ENCODE assay signal across 9 mouse cellular contexts in the genomic region with DNA sequence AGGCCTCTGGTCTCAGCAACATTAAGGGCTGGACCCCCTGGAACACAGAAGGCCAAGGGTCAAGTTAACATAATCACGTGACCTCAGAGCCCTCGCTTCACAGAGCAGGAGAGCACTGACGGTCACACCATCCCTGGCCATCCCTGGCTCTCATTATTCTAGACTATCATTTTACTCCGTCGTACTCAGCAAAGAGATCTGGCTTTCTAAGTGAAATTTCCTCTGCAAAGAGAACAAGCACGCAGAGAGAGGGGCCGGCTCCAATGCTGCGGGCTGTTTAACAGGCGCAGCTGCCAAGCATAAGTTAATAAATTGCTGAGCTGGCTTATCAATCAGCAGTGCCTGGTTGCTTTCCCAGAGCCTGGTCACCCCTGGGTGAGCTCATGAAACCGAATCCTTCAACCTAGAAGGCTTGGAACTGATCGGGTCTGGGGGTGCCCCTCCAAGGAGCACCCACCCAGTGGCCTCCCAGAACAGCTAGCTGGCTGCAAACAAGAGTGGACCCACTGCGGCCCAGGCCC. TPM values are rescaled to one million over a fixed set of nuclear protein-coding genes. Genes with fewer than 3 reads are reported as not detected.
DNase-seq lines count a peak whose midpoint lies in the region; ATAC-seq and TF ChIP-seq lines count a peak whose summit lies in the region.
"Had no signal": no experiment of that assay in that cellular context is flagged by ENCODE, and none has a peak within 500 bp of the region (broad histone marks: within the 10 kb centered on the region; RNA-seq: fewer than 3 reads in every experiment).

No protein-coding gene starts in this region.

- dilution Hi-C loops in CH12.LX (cut with MboI; ENCODE audit: extremely low pct_ligation_motif_present, extremely low pct_unique_long_range_greater_than_20kb, low sequenced_read_pairs): no loop called here

- intact Hi-C loops in gastrocnemius, postnatal 14 days (cut with DNase I; ENCODE audit: low total_unique reads): loop anchor here (5.0 kb wide), 1 partner anchor 175 kb away; no protein-coding TSS in a partner anchor

- H3K79me2 ChIP-seq in CH12.LX (replicated peaks; ENCODE audit: control insufficient read depth, extremely low read depth, insufficient read depth, poor library complexity, severe bottlenecking): no peaks in the 10 kb centered on the region

- ATAC-seq in frontal cortex, adult (ENCODE audit: low TSS enrichment): no peak

- no peak for TF ChIP-seq POLR2A in CH12.LX (IDR thresholded peaks at IDR 0.05; ENCODE audit: low read depth, low read length)

- no peak overlapping the region for H3K27ac ChIP-seq in CH12.LX (ENCODE audit: insufficient read depth, low read depth)
- H3K27ac ChIP-seq: macrophage had no signal

- peak; percentile 39 for DNase-seq in cerebellum, adult 11-12 months
- DNase-seq in cerebellum, postnatal 4 days (ENCODE audit: low spot score in 2 of 2): no peak
- no peak for DNase-seq in CH12.LX (ENCODE audit: extremely low read depth)
- peak; percentile 9 for DNase-seq in forelimb bud, embryonic 11.5 days (ENCODE audit: low read depth, low spot score)
- peak; percentile 50 to 54 for DNase-seq in kidney, postnatal 36 days
- DNase-seq in spleen, adult 12 weeks (ENCODE audit: low spot score): no peak
- no peak for DNase-seq in gastrocnemius, postnatal 14 days

- no peaks in the 10 kb centered on the region for H3K9me3 ChIP-seq in CH12.LX (replicated peaks; ENCODE audit: low read length)

- H3K36me3 ChIP-seq in CH12.LX (replicated peaks in 1 of 2; ENCODE audit: control insufficient read depth in 1 of 2, insufficient read depth in 1 of 2, low read length in 1 of 2): no peaks in the 10 kb centered on the region

- no peak for TF ChIP-seq EP300 in CH12.LX (IDR thresholded peaks at IDR 0.05; ENCODE audit: low read length)

- TF ChIP-seq RAD21 in CH12.LX (IDR thresholded peaks at IDR 0.05; ENCODE audit: low read depth, low read length): no peak

- peaks cover 17 to 38% of the 10 kb centered on the region in 2 experiments for H3K4me1 ChIP-seq in CH12.LX (ENCODE audit: control insufficient read depth in 1 of 2, insufficient read depth in 2 of 2)

- no peak for TF ChIP-seq CTCF in CH12.LX (conservative IDR thresholded peaks at IDR 0.05 in 1 of 2, IDR thresholded peaks at IDR 0.05 in 1 of 2; ENCODE audit: low read depth in 2 of 2, low read length in 2 of 2)

- H3K9ac ChIP-seq in CH12.LX (ENCODE audit: insufficient read depth, low read depth): no peak overlapping the region

- H3K4me3 ChIP-seq in CH12.LX (replicated peaks in 1 of 3; ENCODE audit: low read depth in 2 of 3, low read length in 2 of 3, poor library complexity in 1 of 3): no peak overlapping the region

- in situ Hi-C loops in CH12.LX (cut with MboI; ENCODE audit: low pct_ligation_motif_present, low pct_unique_long_range_greater_than_20kb, low sequenced_read_pairs): loop anchor here (5.0 kb wide), 1 partner anchor 170 kb away; the partner anchor contains the start of gene Asic1

- H3K4me2 ChIP-seq in CH12.LX (ENCODE audit: insufficient read depth, low read depth, poor library complexity, severe bottlenecking): no peak overlapping the region

- peaks cover 79% of the 10 kb centered on the region for H3K27me3 ChIP-seq in CH12.LX (replicated peaks)

TF ChIP-seq in CH12.LX, 34 proteins besides CTCF, POLR2A, EP300 and RAD21:
- TF ChIP-seq IRF4 (IDR thresholded peaks at IDR 0.05; ENCODE audit: low read depth, low read length) (no peak), MAFK (IDR thresholded peaks at IDR 0.05; ENCODE audit: insufficient replicate concordance, low read length) (0 out of 2 replicates have a peak, but pooled peaks have one; percentile 12), BHLHE40 (IDR thresholded peaks at IDR 0.05; ENCODE audit: low read depth, low read length) (peak; percentile 17; the same call in 1 of the 2 replicates), USF2 (conservative IDR thresholded peaks at IDR 0.05; ENCODE audit: low read depth, low read length) (peak; percentile 25; the same call in 1 of the 2 replicates)

RNA-seq across cellular contexts. Expression of gene Faim2, which starts 25.6 kb away (rescaled TPM):
- total RNA-seq in CH12.LX (2012; rRNA removed) (0.08 and 0.17 TPM in 2 replicates), CH12.LX (2014; rRNA removed) (not detected in 2 replicates)
- 0.03 TPM in 1 of 2 replicates, not detected in the other for polyA plus RNA-seq in CH12.LX (2012; ENCODE audit: insufficient read length, low read depth)
- under 1 TPM; 0.14 to 0.16 TPM for total RNA-seq in gastrocnemius, postnatal 14 days (2021)
- polyA plus RNA-seq: macrophage had no signal

RNA-seq across cellular contexts. Expression of gene Bcdin3d, which starts 27.8 kb away (rescaled TPM):
- 13.4 and 14.2 TPM in 2 replicates for total RNA-seq in CH12.LX (2012; rRNA removed)
- 13.8 and 15.3 TPM in 2 replicates for total RNA-seq in CH12.LX (2014; rRNA removed)
- polyA plus RNA-seq in CH12.LX (2012; ENCODE audit: insufficient read length, low read depth): 13.8 and 16.1 TPM in 2 replicates
- total RNA-seq in gastrocnemius, postnatal 14 days (2021): 1 to 10 TPM; 3.9 to 5.0 TPM

RNA-seq across cellular contexts. Expression of gene Nckap5l, which starts 44.8 kb away (rescaled TPM):
- total RNA-seq in CH12.LX (2012; rRNA removed): 0.88 and 0.89 TPM in 2 replicates
- total RNA-seq in CH12.LX (2014; rRNA removed): 0.45 and 0.75 TPM in 2 replicates
- 6.6 and 6.8 TPM in 2 replicates for polyA plus RNA-seq in CH12.LX (2012; ENCODE audit: insufficient read length, low read depth)
- total RNA-seq in gastrocnemius, postnatal 14 days (2021): 1 to 10 TPM; 8.5 to 10.0 TPM

Comparison
In these comparisons a context has a peak if more than half of its experiments do, and no peak if none do; other contexts are left out.
1. DNase-seq: peak in cerebellum, adult 11-12 months (single experiment), forelimb bud, embryonic 11.5 days (single experiment) and kidney, postnatal 36 days (2 of 2); none in cerebellum, postnatal 4 days (0 of 2), CH12.LX (single experiment), spleen, adult 12 weeks (single experiment) and gastrocnemius, postnatal 14 days (single experiment).
2. RNA of gene Nckap5l, which starts 44.8 kb away (total RNA-seq): 8.5 to 10.0 TPM in gastrocnemius, postnatal 14 days; 0.45 to 0.89 TPM in CH12.LX; every median in the first group is over 4 times any median in the second.